Mouse (Mus musculus) cerebellum, postnatal 14 days (tissue): ENCODE measurements around the gene Herc1.
"Not testable (repeated sequence)": the region's sequence is repeated elsewhere in the genome, so short reads cannot be mapped to it uniquely, and the experiment has no call there.

Source experiments
- DNase-seq, 2 experiments: peaks; one replicate each; pipeline ENCODE4 v3.0.0; 2021; ENCODE audit warnings: mixed read lengths in 2 of 2

The Herc1 gene

DNA sequence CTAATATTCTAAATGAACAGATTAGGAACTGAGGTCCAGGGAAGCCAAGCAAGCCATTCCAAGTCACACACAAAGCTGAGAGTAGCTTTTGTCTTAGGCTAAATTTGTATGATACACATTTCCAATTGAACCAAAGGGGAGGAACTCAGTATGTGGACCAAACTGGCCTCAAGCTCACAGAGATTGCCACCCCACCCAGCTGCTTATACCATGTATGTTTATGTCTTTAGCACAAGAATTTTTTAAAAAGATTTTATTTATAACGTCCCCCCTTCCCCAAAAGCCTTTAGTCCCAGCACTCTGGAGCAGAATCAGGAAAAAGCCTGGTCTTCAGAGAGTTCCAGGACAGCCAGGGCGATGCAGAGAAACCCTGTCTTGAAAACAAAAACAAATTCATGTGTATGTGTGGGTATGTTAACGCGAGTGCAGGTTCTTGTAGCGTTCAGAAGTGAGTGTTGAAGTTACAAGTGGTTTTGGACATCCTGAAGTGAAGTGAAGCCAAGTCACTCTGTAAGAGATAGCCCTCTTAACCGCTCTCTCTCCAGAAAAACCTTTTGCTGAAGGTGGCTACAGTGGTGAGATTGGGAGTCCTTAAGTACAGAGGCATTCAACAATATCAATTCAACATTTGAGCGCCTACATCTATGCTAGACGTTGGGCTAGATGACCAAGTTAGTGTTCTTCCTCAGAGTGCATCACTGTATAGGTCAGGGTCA is 948 bp upstream of the Herc1 start:
- DNase-seq = no peak

DNA sequence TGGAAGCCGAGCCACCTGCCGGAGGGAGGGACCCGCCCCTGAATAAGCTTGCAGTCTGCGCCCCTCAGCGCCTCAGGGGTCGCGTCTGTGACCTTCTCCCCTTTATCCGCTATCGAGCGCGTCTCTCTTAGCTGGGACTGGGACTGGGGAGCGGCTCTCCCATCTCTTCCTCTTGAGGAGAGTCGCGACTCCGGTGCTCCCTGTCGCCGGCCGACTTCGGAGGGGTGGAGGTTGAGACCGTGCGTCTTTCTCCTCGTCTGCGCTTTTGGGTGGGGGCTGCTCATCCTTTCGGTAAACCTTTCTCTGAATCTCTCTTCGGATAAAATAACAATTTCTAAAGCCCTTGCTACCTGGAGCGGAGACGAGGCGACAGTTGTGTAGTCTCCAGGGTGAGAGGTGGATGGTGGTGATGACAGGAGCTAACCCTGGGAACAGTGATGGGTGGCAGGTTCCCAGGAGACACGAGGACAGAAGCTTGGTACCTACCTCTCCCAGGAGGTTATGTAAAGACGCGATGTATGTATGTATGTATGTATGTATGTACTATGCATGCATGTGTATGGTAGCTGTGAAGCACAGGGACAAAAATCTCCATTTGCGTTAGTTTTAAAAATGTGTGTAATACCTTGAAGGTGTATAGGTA is 659 bp downstream of the Herc1 start:
- no peak for DNase-seq

DNA sequence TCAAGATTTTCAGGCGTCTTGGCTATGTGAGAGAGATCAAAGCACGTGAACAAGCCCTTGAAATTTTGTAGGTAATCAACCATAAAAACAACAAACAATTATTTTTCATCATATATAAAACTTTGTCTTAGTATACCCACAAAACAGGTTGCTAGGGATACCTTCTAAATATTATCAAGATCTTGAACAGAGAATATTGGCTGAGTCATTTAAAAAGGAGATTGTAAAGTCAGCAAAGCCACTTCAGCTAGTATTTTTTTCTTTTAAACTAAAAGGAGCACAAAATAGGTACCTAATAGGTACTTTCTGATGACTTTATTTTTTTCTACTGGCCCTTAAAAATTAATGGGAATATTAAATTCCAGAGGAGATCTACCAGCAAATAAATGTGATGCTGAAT is 2.5 kb downstream of the Herc1 start:
- no peak for DNase-seq

GRCm38 (mm10) chr9:66359135-66359534 is 8.9 kb downstream of the Herc1 start:
- DNase-seq = no peak

- no peak for DNase-seq
Measured at GRCm38 (mm10) chr9:66360143-66360690, 10.0 kb downstream of the Herc1 start.

DNA sequence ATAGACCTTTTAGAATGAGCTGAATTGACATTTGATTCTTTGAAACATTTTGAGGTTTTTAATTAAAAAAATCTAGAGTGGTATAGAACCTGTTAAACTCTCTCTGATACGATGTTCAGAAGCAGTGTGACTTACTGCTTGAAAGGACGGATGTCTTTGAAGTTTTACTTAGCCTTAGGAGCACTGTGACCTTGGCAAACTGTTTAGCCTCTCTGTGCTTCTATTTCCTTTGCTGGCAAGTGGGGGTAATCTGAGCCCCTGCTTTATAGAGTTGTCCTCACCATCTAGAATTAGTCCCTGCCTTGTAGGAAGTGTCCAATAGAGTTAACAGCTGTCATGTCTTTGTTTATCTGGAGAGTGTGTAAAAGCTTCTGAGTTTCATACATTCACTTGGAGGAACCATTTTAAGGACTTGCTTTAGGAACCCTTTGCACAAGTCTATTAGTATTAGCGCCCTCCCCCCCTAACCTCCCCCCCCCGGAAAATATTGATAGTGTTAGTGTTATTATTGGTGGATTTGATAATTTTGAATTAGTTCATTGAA is 18.7 kb downstream of the Herc1 start:
- DNase-seq = no peak

GRCm38 (mm10) chr9:66370334-66370733 is 20.1 kb downstream of the Herc1 start:
- DNase-seq = no peak

DNA sequence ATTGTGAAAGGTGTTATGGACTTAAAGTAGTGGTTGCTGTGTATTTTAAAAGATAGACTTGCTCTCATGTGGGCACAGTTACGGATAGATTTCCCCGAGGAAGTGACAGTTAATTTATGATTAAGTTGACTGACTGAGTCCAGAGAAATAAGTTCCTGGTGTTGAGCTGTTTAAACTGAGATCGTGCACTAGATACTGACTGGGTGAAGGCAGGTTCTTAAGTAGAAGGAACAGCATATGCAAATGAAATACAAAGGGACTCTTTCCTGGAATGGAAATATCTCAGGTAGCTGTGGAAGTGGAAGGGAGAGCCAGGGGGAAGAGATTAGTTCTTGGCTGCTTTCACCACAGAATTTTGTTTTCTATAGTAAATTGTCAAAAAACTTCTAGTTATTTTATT is 20.6 kb downstream of the Herc1 start:
- DNase-seq = no peak

- DNase-seq = no peak
Measured at GRCm38 (mm10) chr9:66373432-66373831, 23.2 kb downstream of the Herc1 start.

- DNase-seq = no peak
Measured at GRCm38 (mm10) chr9:66374495-66375478, 24.5 kb downstream of the Herc1 start.

DNA sequence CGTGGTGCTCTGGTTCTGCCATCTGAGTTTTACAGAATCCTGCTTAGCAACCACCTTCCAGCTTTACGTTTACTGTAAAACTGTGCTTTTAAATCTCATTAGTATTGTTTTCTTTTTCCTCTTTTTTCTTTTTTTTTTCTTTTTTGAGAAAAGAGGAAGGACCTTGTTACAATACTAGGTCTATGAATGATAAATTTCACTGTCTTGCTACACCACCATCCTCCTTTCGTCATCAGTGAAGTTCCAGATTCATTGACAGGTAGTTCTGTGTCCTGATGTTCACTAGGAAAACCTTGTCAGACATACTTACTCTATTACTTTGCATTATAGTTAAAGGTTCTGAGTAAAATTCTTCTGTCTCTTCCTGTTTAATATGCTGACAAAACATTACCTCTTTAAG is 33.2 kb downstream of the Herc1 start:
- no peak for DNase-seq

DNA sequence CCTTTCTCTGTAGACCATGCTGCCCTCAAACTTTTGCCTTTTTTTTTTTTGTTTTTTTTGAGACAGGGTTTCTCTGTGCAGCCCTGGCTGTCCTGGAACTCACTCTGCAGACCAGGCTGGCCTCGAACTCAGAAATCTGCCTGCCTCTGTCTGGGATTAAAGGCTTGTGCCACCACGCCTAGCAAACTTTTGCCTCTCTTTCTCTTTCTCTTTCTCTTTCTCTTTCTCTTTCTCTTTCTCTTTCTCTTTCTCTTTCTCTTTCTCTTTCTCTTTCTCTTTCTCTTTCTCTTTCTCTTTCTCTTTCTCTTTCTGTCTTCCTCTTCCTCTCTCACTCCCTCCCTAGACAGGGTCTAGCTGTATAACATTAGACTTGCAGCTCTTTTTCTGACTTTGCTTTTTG is 40.1 kb downstream of the Herc1 start:
- not testable (repeated sequence) for DNase-seq

- no peak for DNase-seq
Measured at GRCm38 (mm10) chr9:66393304-66393703, 43.1 kb downstream of the Herc1 start.

DNA sequence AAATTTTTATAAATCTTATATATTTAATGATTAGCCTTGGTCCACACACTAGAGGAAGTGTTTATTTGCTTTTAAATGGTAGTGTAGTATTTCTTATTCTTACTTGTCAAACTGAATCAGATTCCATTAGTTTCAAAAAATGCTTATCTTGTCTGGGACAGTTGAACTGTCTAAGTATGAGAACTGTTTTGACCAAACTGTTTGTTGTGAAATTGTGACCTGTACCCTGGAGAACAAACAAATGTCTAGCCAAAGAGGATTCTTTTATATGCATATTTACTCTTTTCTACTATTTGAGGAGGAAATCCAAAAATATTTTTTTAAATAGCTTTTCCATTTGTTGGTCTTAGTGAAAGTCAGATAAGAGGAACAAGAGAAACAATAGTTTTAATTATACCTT is 73.2 kb downstream of the Herc1 start:
- no peak for DNase-seq

- no peak for DNase-seq
Measured at GRCm38 (mm10) chr9:66440007-66440406, 89.8 kb downstream of the Herc1 start.

DNA sequence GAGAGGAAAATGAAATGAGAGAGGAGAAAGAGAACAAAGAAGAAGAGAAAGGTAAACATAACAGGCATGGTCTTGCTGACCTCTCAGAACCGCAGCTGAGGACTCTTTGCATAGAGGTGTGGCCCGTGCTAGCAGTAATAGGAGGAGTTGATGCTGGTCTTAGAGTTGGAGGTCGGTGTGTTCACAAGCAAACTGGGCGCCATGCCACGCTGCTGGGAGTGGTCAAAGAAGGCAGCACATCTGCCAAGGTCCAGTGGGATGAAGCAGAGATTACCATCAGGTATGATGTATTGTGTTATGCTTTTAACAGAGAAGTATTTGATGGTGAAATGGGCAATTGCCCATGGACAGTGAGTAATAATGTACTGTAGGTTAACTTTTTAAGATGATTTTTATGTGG is 98.0 kb downstream of the Herc1 start:
- DNase-seq = peak in 1 of 2 experiments; percentile 8

DNA sequence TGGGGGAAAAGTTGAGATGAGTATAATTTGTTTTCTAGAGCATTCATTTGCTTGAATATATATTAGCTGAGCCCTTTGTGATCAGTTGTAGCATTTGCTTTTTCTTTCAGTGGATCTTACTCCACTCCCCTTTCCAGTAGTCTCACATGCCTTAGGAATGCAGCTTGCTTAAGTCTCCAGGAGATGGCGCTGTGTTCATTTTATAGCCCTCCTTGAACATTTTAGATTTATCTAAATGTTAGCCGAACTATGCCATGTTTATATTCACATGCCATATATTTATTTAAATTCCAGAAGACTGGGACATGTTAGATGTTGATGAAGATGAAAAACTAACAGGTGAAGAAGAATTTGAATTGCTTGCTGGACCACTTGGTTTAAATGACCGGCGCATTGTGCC is 114.8 kb downstream of the Herc1 start:
- DNase-seq = peak; percentile 48 to 50

DNA sequence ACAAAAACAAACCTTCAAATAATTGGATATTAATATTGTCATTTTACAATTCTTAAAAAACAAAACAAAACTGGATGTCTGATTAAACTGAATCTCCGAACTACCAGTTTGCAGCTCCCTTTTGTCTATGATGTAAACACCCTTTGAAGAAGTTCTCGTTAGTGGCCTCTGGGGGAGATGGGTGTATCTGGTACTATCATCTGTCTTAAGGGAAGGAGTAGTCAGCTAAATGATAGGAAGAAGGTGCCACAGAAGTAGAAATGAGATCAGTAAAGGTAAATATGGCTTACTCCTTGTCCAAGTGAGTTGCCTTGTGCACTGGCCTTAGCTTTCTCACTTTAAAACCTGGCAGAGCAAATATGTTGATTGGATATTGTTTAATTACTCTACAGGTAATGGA is 127.5 kb downstream of the Herc1 start:
- DNase-seq = no peak

- DNase-seq = no peak
Measured at GRCm38 (mm10) chr9:66483429-66483828, 133.2 kb downstream of the Herc1 start.

- no peak for DNase-seq
Measured at GRCm38 (mm10) chr9:66488786-66489185, 138.5 kb downstream of the Herc1 start.

GRCm38 (mm10) chr9:66492361-66492760 is 142.1 kb downstream of the Herc1 start:
- no peak for DNase-seq

DNA sequence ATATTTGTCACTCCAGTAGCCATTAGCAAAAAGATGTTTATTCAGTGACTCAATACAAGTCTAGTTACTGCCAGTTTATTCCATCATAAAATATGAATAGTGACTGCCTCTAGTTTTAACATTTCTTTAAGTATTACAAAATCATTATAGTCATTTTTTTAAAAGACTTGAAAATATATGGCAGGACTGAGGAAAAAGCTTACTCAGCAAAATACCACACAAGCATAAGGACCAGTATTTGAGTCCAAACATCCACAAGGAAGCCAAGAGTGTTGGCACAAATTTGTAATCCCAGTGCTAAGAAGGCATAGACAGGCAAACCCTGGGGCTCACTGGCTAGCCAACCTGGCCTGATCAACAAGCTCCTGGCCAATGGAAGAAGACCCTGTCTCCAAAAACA is 143.7 kb downstream of the Herc1 start:
- DNase-seq = no peak

DNA sequence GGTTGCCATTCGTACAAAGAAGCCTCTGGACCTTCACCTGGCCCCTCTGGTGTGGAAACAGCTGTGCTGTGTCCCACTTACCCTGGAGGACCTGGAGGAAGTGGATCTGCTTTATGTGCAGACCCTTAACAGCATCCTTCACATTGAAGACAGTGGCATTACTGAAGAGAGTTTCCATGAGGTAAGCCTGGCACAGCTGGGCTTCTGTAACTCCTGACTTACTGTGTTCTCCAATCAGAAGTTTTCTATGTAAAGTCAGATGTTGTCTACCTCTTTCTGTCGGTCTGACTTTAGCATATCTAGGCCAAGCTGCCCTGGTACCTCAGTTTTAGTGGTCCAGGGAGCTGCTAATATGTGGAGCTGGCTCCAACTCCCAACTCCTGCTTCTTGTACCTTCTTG is 151.0 kb downstream of the Herc1 start:
- no peak for DNase-seq
